Mouse (Mus musculus): ENCODE measurements around the gene Il13ra1. TPM values are rescaled to one million over a fixed set of nuclear protein-coding genes. Genes with fewer than 3 reads are reported as not detected.

Il13ra1 gene
- 2.1 and 3.2 TPM in 2 replicates for polyA plus RNA-seq (2016; fragmentation: Nextera tagmentation; extraction: Ambion mirVana)

DNA sequence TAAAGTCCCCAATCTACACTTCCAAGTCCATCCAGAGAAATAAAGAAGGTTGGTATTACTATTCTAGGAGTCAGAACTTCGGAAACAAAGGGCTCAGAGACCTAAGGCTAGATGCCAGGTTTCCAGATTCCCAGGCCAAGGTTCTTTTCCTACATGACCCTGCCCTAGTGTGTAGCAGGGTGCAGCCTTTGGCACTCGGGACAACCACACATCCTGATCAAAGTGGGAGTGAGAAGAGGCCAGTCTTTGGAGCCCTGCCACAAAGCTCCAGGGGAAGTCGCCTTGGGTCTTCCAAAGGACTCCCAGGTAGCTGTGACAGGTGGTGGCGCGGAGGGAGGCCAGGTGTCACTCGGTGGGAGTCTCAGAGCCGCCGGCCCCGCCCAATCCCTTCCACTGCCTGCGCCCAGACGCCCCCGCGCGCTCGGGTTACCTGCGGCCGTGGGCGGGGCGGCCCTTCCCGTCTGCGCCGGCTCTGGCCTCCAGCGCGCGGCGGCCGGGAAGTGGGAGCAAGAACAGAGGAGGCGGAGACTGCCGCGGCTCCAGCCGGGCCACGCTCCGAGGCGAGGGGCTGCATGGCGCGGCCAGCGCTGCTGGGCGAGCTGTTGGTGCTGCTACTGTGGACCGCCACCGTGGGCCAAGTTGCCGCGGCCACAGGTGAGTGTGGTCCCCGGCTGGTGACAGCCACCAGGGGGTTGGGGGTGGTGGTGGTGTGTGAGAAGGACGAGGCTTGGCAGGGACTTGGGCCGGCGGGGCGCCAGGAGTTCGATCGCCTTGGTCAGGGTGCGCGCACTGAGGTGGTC, at the start of gene Il13ra1:
TSS of gene Il13ra1 (plus strand) at position 489 of the 800 bp plus-strand sequence.
- 22% methylated on average over 51 of the region's 51 CpGs for WGBS
- Histone ChIP-seq H3K27ac (replicated peaks) (peak within 1 kb of the TSS; percentile 33; the same call in 1 of the 2 replicates), H3K36me3 (no peaks in the 10 kb centered on the region), H3K27me3 (ENCODE audit: low read depth, poor library complexity, severe bottlenecking) (peaks cover 29% of the 10 kb centered on the region), H3K9me3 (replicated peaks) (no peaks in the 10 kb centered on the region), H3K4me1 (0 out of 2 replicates have a peak, but pooled peaks cover 2% of the 10 kb centered on the region), H3K4me3 (peak within 1 kb of the TSS; percentile 60)
- peak; percentile 50 for DNase-seq (ENCODE audit: low spot score)

- H3K4me1 ChIP-seq, result no peaks in the 10 kb centered on the region
- H3K27me3 ChIP-seq (ENCODE audit: low read depth, poor library complexity, severe bottlenecking), result no peaks in the 10 kb centered on the region
- no peaks in the 10 kb centered on the region for H3K9me3 ChIP-seq (replicated peaks)
- no peak for DNase-seq (ENCODE audit: low spot score)
- 71% methylated on average over 2 of the region's 2 CpGs for WGBS
- no peaks in the 10 kb centered on the region for H3K36me3 ChIP-seq
- H3K27ac ChIP-seq (replicated peaks), result no peak overlapping the region
- H3K4me3 ChIP-seq, result no peak overlapping the region
These were observed 37.9 kb upstream of the Il13ra1 start for GRCm38 (mm10) chrX:36073997-36074396.

- Histone ChIP-seq H3K36me3 (no peaks in the 10 kb centered on the region), H3K27ac (replicated peaks) (no peak overlapping the region), H3K4me3 (no peak overlapping the region), H3K4me1 (no peaks in the 10 kb centered on the region), H3K27me3 (ENCODE audit: low read depth, poor library complexity, severe bottlenecking) (no peaks in the 10 kb centered on the region), H3K9me3 (replicated peaks) (no peaks in the 10 kb centered on the region)
- 78% methylated on average over 4 of the region's 4 CpGs for WGBS
- DNase-seq (ENCODE audit: low spot score), result no peak
These were observed 34.7 kb upstream of the Il13ra1 start for GRCm38 (mm10) chrX:36077164-36077563.

GRCm38 (mm10) chrX:36082917-36083316, 29.0 kb upstream of the Il13ra1 start:
- Histone ChIP-seq H3K27ac (replicated peaks) (no peak overlapping the region), H3K36me3 (no peaks in the 10 kb centered on the region), H3K9me3 (replicated peaks) (no peaks in the 10 kb centered on the region), H3K4me3 (no peak overlapping the region), H3K27me3 (ENCODE audit: low read depth, poor library complexity, severe bottlenecking) (no peaks in the 10 kb centered on the region), H3K4me1 (no peaks in the 10 kb centered on the region)
- DNase-seq (ENCODE audit: low spot score), result no peak
- WGBS, result 82% methylated on average over 1 of the region's 1 CpGs

- H3K27ac ChIP-seq (replicated peaks), result no peak overlapping the region
- no peaks in the 10 kb centered on the region for H3K36me3 ChIP-seq
- H3K9me3 ChIP-seq (replicated peaks), result no peaks in the 10 kb centered on the region
- DNase-seq (ENCODE audit: low spot score), result no peak
- no peak overlapping the region for H3K4me3 ChIP-seq
- no peaks in the 10 kb centered on the region for H3K27me3 ChIP-seq (ENCODE audit: low read depth, poor library complexity, severe bottlenecking)
- 94% methylated on average over 6 of the region's 6 CpGs for WGBS
- H3K4me1 ChIP-seq, result no peaks in the 10 kb centered on the region
These were observed 23.2 kb upstream of the Il13ra1 start for GRCm38 (mm10) chrX:36088464-36089256.

GRCm38 (mm10) chrX:36100883-36101282, 11.0 kb upstream of the Il13ra1 start:
- no peak overlapping the region for H3K27ac ChIP-seq (replicated peaks)
- WGBS, result 78% methylated on average over 1 of the region's 1 CpGs
- H3K9me3 ChIP-seq (replicated peaks), result no peaks in the 10 kb centered on the region
- no peak overlapping the region for H3K4me3 ChIP-seq
- no peaks in the 10 kb centered on the region for H3K36me3 ChIP-seq
- no peaks in the 10 kb centered on the region for H3K27me3 ChIP-seq (ENCODE audit: low read depth, poor library complexity, severe bottlenecking)
- DNase-seq (ENCODE audit: low spot score), result no peak
- no peaks in the 10 kb centered on the region for H3K4me1 ChIP-seq

DNA sequence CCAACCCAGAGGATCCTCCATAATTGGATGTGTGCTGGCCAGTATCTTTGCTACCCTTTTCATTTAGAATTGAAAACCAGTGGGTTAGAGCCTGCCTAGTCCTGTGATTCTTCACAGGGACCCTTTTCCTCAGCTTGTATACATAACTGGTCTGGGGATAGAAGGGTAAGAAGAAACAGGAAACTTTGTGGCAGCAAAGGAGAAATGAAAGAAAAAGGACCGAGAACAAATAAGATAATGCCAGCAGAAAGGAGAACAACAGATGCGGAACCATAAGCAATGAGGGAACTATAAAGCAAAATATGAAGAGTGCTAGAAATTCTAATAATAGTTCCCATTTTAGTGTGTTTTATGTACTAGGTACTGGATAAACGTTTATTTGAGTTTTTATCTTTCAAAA, 10.6 kb upstream of the Il13ra1 start:
- H3K27ac ChIP-seq (replicated peaks), result no peak overlapping the region
- H3K4me1 ChIP-seq, result no peaks in the 10 kb centered on the region
- H3K27me3 ChIP-seq (ENCODE audit: low read depth, poor library complexity, severe bottlenecking), result no peaks in the 10 kb centered on the region
- no peak for DNase-seq (ENCODE audit: low spot score)
- no peaks in the 10 kb centered on the region for H3K9me3 ChIP-seq (replicated peaks)
- H3K36me3 ChIP-seq, result no peaks in the 10 kb centered on the region
- H3K4me3 ChIP-seq, result no peak overlapping the region
- WGBS, result 79% methylated on average over 3 of the region's 3 CpGs

GRCm38 (mm10) chrX:36108601-36109000, 3.3 kb upstream of the Il13ra1 start:
- H3K27ac ChIP-seq (replicated peaks), result no peak overlapping the region
- 0 out of 2 replicates have a peak, but pooled peaks cover 2% of the 10 kb centered on the region for H3K4me1 ChIP-seq
- H3K9me3 ChIP-seq (replicated peaks), result no peaks in the 10 kb centered on the region
- H3K27me3 ChIP-seq (ENCODE audit: low read depth, poor library complexity, severe bottlenecking), result peaks cover 26% of the 10 kb centered on the region
- 56% methylated on average over 3 of the region's 3 CpGs for WGBS
- no peak overlapping the region for H3K4me3 ChIP-seq
- no peak for DNase-seq (ENCODE audit: low spot score)
- no peaks in the 10 kb centered on the region for H3K36me3 ChIP-seq

- Histone ChIP-seq H3K9me3 (replicated peaks) (no peaks in the 10 kb centered on the region), H3K36me3 (no peaks in the 10 kb centered on the region), H3K27me3 (ENCODE audit: low read depth, poor library complexity, severe bottlenecking) (peaks cover 29% of the 10 kb centered on the region), H3K27ac (replicated peaks) (peak overlapping the region; percentile 33; the same call in 1 of the 2 replicates), H3K4me3 (peak overlapping the region; percentile 60), H3K4me1 (0 out of 2 replicates have a peak, but pooled peaks cover 2% of the 10 kb centered on the region)
- 23% methylated on average over 9 of the region's 9 CpGs for WGBS
- DNase-seq (ENCODE audit: low spot score), result no peak
These were observed 476 bp downstream of the Il13ra1 start for GRCm38 (mm10) chrX:36112422-36112750.

DNA sequence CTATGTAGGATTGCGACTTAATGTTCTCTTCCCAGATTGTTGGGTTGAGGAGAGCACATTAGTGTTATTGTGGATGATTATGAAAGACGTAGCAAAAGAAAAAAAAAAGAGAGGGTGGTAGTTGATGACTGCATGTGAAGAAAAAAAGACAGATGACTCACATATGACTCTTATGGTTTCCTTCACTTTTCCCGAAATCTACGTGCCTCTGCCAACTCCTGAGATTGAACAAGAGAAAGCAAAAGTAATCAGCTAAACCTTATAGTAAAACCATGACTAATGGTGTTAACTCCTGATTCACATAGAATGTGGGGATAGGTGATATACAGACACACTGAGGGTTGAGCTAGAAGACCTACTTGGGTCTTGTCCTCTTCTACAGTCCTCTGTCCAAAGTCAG, 3.3 kb downstream of the Il13ra1 start:
- Histone ChIP-seq H3K4me3 (no peak overlapping the region), H3K9me3 (replicated peaks) (no peaks in the 10 kb centered on the region), H3K27me3 (ENCODE audit: low read depth, poor library complexity, severe bottlenecking) (peaks cover 29% of the 10 kb centered on the region), H3K27ac (replicated peaks) (no peak overlapping the region), H3K4me1 (0 out of 2 replicates have a peak, but pooled peaks cover 2% of the 10 kb centered on the region), H3K36me3 (no peaks in the 10 kb centered on the region)
- WGBS, result 87% methylated on average over 4 of the region's 4 CpGs
- no peak for DNase-seq (ENCODE audit: low spot score)

- 80% methylated on average over 11 of the region's 11 CpGs for WGBS
These were observed 17.3 kb downstream of the Il13ra1 start for GRCm38 (mm10) chrX:36129037-36129770.

GRCm38 (mm10) chrX:36129771-36130108, 17.8 kb downstream of the Il13ra1 start:
- no peaks in the 10 kb centered on the region for H3K4me1 ChIP-seq
- H3K27me3 ChIP-seq (ENCODE audit: low read depth, poor library complexity, severe bottlenecking), result no peaks in the 10 kb centered on the region
- DNase-seq (ENCODE audit: low spot score), result no peak
- H3K36me3 ChIP-seq, result no peaks in the 10 kb centered on the region
- no peak overlapping the region for H3K4me3 ChIP-seq
- WGBS, result 74% methylated on average over 1 of the region's 1 CpGs
- no peak overlapping the region for H3K27ac ChIP-seq (replicated peaks)
- H3K9me3 ChIP-seq (replicated peaks), result no peaks in the 10 kb centered on the region

More at GRCm38 (mm10) chrX:36129037-36129770, 17.3 kb downstream of the Il13ra1 start:
- Histone ChIP-seq H3K27ac (replicated peaks) (no peak overlapping the region), H3K36me3 (no peaks in the 10 kb centered on the region), H3K4me3 (no peak overlapping the region), H3K9me3 (replicated peaks) (no peaks in the 10 kb centered on the region), H3K4me1 (no peaks in the 10 kb centered on the region), H3K27me3 (ENCODE audit: low read depth, poor library complexity, severe bottlenecking) (no peaks in the 10 kb centered on the region)
- no peak for DNase-seq (ENCODE audit: low spot score)
